Mouse (Mus musculus): ENCODE results near the gene Cdh1.

Cdh1 gene

GRCm38 (mm10) chr8:106651994-106652393, 48.8 kb downstream of the Cdh1 start:
- DNase-seq (ENCODE audit: low read depth), result peak; percentile 69

GRCm38 (mm10) chr8:106656046-106656445, 52.9 kb downstream of the Cdh1 start:
- DNase-seq (ENCODE audit: low read depth), result peak; percentile 83

- no peak for DNase-seq (ENCODE audit: low read depth)
These were observed 69.6 kb downstream of the Cdh1 start for GRCm38 (mm10) chr8:106672786-106673185.

- no peak for DNase-seq (ENCODE audit: low read depth)
These were observed 71.2 kb downstream of the Cdh1 start for GRCm38 (mm10) chr8:106674318-106674717.

- DNase-seq (ENCODE audit: low read depth), result peak; percentile 49
These were observed 71.7 kb downstream of the Cdh1 start for GRCm38 (mm10) chr8:106674894-106675293.

GRCm38 (mm10) chr8:106682971-106683668, 80.0 kb downstream of the Cdh1 start, which contains the start of gene Tango6:
Gene Tango6, plus strand, starts transcription at chr8:106683068.
- peak; percentile 91 for DNase-seq (ENCODE audit: low read depth)

- no peak for DNase-seq (ENCODE audit: low read depth)
These were observed 81.2 kb downstream of the Cdh1 start for GRCm38 (mm10) chr8:106684387-106684786.

GRCm38 (mm10) chr8:106687479-106687878, 84.3 kb downstream of the Cdh1 start:
- peak; percentile 84 for DNase-seq (ENCODE audit: low read depth)

GRCm38 (mm10) chr8:106697748-106698248, 94.6 kb downstream of the Cdh1 start:
- DNase-seq (ENCODE audit: low read depth), result no peak

- peak; percentile 78 for DNase-seq (ENCODE audit: low read depth)
These were observed 96.4 kb downstream of the Cdh1 start for GRCm38 (mm10) chr8:106699588-106699987.

- no peak for DNase-seq (ENCODE audit: low read depth)
These were observed 97.0 kb downstream of the Cdh1 start for GRCm38 (mm10) chr8:106700131-106700530.

- peak; percentile 93 for DNase-seq (ENCODE audit: low read depth)
These were observed 98.2 kb downstream of the Cdh1 start for GRCm38 (mm10) chr8:106701360-106701759.

GRCm38 (mm10) chr8:106704199-106704900, 101.2 kb downstream of the Cdh1 start:
- DNase-seq (ENCODE audit: low read depth), result no peak

- no peak for DNase-seq (ENCODE audit: low read depth)
These were observed 101.8 kb downstream of the Cdh1 start for GRCm38 (mm10) chr8:106704901-106705321.

GRCm38 (mm10) chr8:106706194-106706593, 103.0 kb downstream of the Cdh1 start:
- no peak for DNase-seq (ENCODE audit: low read depth)

- no peak for DNase-seq (ENCODE audit: low read depth)
These were observed 106.9 kb downstream of the Cdh1 start for GRCm38 (mm10) chr8:106710002-106710401.

- DNase-seq (ENCODE audit: low read depth), result no peak
These were observed 109.3 kb downstream of the Cdh1 start for GRCm38 (mm10) chr8:106712487-106712886.

GRCm38 (mm10) chr8:106714297-106714696, 111.1 kb downstream of the Cdh1 start:
- no peak for DNase-seq (ENCODE audit: low read depth)

GRCm38 (mm10) chr8:106718091-106718500, 114.9 kb downstream of the Cdh1 start:
- DNase-seq (ENCODE audit: low read depth), result peak; percentile 90
